Mouse (Mus musculus) splenic B cell, adult 2 months (primary cell): ENCODE measurements around the gene Klhl29.

Experiments
- DNase-seq: peaks from one replicate; pipeline ENCODE4 v3.0.0-alpha.2; 2011; ENCODE audit warnings: low read depth, low spot score
- H3K27me3 ChIP-seq: 2 replicates; pipeline ENCODE4 v1.6.1; 2012; ENCODE audit warnings: mild to moderate bottlenecking, low read length, moderate library complexity, mixed read lengths; ENCODE audit not compliant: control insufficient read depth, poor library complexity, insufficient read depth, severe bottlenecking
- H3K36me3 ChIP-seq: 2 replicates; pipeline ENCODE4 v1.6.1; 2012; ENCODE audit warnings: mild to moderate bottlenecking, low read length, moderate library complexity, mixed read lengths; ENCODE audit not compliant: control insufficient read depth, poor library complexity, insufficient read depth, severe bottlenecking

Klhl29 gene

GRCm38 (mm10) chr12:5215836-5216747, 159.4 kb downstream of the Klhl29 start:
- H3K27me3 ChIP-seq = no peaks in the 10 kb centered on the region
- no peaks in the 10 kb centered on the region for H3K36me3 ChIP-seq
- no peak for DNase-seq

- no peak for DNase-seq
- no peaks in the 10 kb centered on the region for H3K36me3 ChIP-seq
- H3K27me3 ChIP-seq = no peaks in the 10 kb centered on the region
These were observed 161.2 kb downstream of the Klhl29 start for GRCm38 (mm10) chr12:5214266-5214665.

GRCm38 (mm10) chr12:5213339-5214104, 162.0 kb downstream of the Klhl29 start:
- H3K36me3 ChIP-seq = no peaks in the 10 kb centered on the region
- no peak for DNase-seq
- no peaks in the 10 kb centered on the region for H3K27me3 ChIP-seq

- Histone ChIP-seq H3K36me3 (no peaks in the 10 kb centered on the region), H3K27me3 (no peaks in the 10 kb centered on the region)
- DNase-seq = no peak
These were observed 163.6 kb downstream of the Klhl29 start for GRCm38 (mm10) chr12:5211884-5212283.

- H3K27me3 ChIP-seq = no peaks in the 10 kb centered on the region
- DNase-seq = no peak
- H3K36me3 ChIP-seq = no peaks in the 10 kb centered on the region
These were observed 164.7 kb downstream of the Klhl29 start for GRCm38 (mm10) chr12:5210786-5211185.

GRCm38 (mm10) chr12:5207941-5208905, 167.3 kb downstream of the Klhl29 start:
- no peak for DNase-seq
- H3K36me3 ChIP-seq = no peaks in the 10 kb centered on the region
- H3K27me3 ChIP-seq = no peaks in the 10 kb centered on the region

- no peak for DNase-seq
- Histone ChIP-seq H3K27me3 (no peaks in the 10 kb centered on the region), H3K36me3 (no peaks in the 10 kb centered on the region)
These were observed 168.3 kb downstream of the Klhl29 start for GRCm38 (mm10) chr12:5207172-5207571.

GRCm38 (mm10) chr12:5204071-5204840, 171.2 kb downstream of the Klhl29 start:
- H3K27me3 ChIP-seq = no peaks in the 10 kb centered on the region
- H3K36me3 ChIP-seq = no peaks in the 10 kb centered on the region
- DNase-seq = no peak

- H3K27me3 ChIP-seq = no peaks in the 10 kb centered on the region
- no peaks in the 10 kb centered on the region for H3K36me3 ChIP-seq
- DNase-seq = no peak
These were observed 172.1 kb downstream of the Klhl29 start for GRCm38 (mm10) chr12:5203385-5203784.

GRCm38 (mm10) chr12:5198254-5198653, 177.2 kb downstream of the Klhl29 start:
- no peaks in the 10 kb centered on the region for H3K36me3 ChIP-seq
- DNase-seq = no peak
- H3K27me3 ChIP-seq = no peaks in the 10 kb centered on the region

GRCm38 (mm10) chr12:5194176-5194575, 181.3 kb downstream of the Klhl29 start:
- Histone ChIP-seq H3K36me3 (no peaks in the 10 kb centered on the region), H3K27me3 (no peaks in the 10 kb centered on the region)
- no peak for DNase-seq

GRCm38 (mm10) chr12:5192380-5192718, 183.1 kb downstream of the Klhl29 start:
- no peaks in the 10 kb centered on the region for H3K36me3 ChIP-seq
- no peaks in the 10 kb centered on the region for H3K27me3 ChIP-seq
- DNase-seq = no peak

- Histone ChIP-seq H3K36me3 (no peaks in the 10 kb centered on the region), H3K27me3 (no peaks in the 10 kb centered on the region)
- DNase-seq = no peak
These were observed 183.7 kb downstream of the Klhl29 start for GRCm38 (mm10) chr12:5191628-5192379.
